Mouse (Mus musculus) heart, embryonic 10.5 days (tissue): ENCODE results near the gene Slc41a1. TPM values are rescaled to one million over a fixed set of nuclear protein-coding genes. Genes with fewer than 3 reads are reported as not detected.

Experiments
- DNase-seq: peaks from one replicate; pipeline ENCODE4 v3.0.0-alpha.2; 2017; ENCODE audit warnings: low spot score
- H3K27ac ChIP-seq: fragments of 300-500 bp; sonication (generic); 2 replicates; pipeline ENCODE4 v1.5.1; 2016; ENCODE audit warnings: mild to moderate bottlenecking
- H3K27me3 ChIP-seq: fragments of 300-500 bp; sonication (generic); 2 replicates; pipeline ENCODE4 v1.6.1; 2016; ENCODE audit warnings: mild to moderate bottlenecking; ENCODE audit not compliant: poor library complexity, insufficient read depth, severe bottlenecking
- H3K36me3 ChIP-seq: fragments of 300-500 bp; sonication (generic); 2 replicates; pipeline ENCODE4 v1.6.1; 2016; ENCODE audit warnings: mild to moderate bottlenecking, moderate library complexity
- H3K4me1 ChIP-seq: fragments of 300-500 bp; sonication (generic); 2 replicates; pipeline ENCODE4 v1.6.1; 2016; ENCODE audit warnings: mild to moderate bottlenecking
- H3K4me3 ChIP-seq: fragments of 300-500 bp; sonication (generic); 2 replicates; pipeline ENCODE4 v1.5.1; 2016; ENCODE audit warnings: mild to moderate bottlenecking, moderate library complexity
- H3K9me3 ChIP-seq: fragments of 300-500 bp; sonication (generic); 2 replicates; pipeline ENCODE4 v1.6.1; 2016; ENCODE audit warnings: mild to moderate bottlenecking, moderate library complexity
- WGBS: fragments of 180-500 bp; shearing (Covaris S2); methylation state at CpG from one replicate; pipeline ENCODE4 v1.1.7; 2016; 5-methylcytosine and 5-hydroxymethylcytosine counted together
- polyA plus RNA-seq: library from polyadenylated mRNA; unstranded; fragments of >200 nt; fragmentation: Nextera tagmentation; extraction: Ambion mirVana; gene quantifications from 2 replicates; pipeline ENCODE4 v1.2.1, GENCODE M21; 2016

Slc41a1 gene
- polyA plus RNA-seq, 1 experiment from 2014 or later, result 9.6 TPM

DNA sequence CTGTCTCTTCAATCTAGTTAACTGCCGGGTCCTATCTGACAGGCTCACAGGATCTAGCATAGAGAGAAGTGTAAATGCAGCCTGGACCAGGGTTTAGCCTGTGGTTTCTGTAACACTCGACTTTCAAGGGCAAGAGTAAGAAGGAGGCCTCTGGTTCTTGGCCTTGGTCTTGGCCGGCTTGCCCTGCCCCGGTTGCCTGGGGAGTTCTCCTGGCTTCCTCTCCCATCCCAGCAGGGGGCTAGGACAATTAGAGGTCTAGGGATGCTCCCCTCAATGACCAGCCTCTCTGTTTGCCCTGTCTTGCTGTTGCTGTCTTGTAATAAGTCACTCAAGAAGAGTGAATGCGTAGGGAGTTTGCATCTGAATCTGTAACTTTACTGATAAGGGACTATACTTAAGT is 2.0 kb downstream of the Slc41a1 start:
- Histone ChIP-seq H3K36me3 (peaks cover 31% of the 10 kb centered on the region), H3K4me1 (peaks cover 31% of the 10 kb centered on the region), H3K27me3 (0 out of 2 replicates have a peak, but pooled peaks cover 4% of the 10 kb centered on the region), H3K27ac (no peak overlapping the region), H3K4me3 (peak overlapping the region; percentile 88), H3K9me3 (no peaks in the 10 kb centered on the region)
- WGBS, result 36% methylated on average over 5 of the region's 5 CpGs
- DNase-seq, result no peak

DNA sequence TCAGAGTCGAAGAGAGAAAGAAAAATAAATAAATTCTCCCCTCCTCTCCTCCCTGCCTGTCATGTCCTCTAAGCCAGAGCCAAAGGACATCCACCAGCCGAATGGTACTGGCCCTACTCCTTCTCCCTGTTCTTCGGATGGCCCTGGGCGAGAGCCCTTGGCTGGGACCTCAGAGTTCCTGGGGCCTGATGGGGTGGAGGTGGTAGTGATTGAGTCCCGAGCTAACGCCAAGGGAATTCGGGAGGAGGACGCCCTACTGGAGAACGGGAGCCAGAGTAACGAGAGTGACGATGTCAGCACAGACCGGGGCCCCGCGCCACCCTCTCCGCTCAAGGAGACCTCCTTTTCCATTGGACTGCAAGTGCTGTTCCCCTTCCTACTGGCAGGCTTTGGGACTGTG is 3.3 kb downstream of the Slc41a1 start:
- H3K4me1 ChIP-seq, result peaks cover 31% of the 10 kb centered on the region
- 83% methylated on average over 15 of the region's 15 CpGs for WGBS

DNA sequence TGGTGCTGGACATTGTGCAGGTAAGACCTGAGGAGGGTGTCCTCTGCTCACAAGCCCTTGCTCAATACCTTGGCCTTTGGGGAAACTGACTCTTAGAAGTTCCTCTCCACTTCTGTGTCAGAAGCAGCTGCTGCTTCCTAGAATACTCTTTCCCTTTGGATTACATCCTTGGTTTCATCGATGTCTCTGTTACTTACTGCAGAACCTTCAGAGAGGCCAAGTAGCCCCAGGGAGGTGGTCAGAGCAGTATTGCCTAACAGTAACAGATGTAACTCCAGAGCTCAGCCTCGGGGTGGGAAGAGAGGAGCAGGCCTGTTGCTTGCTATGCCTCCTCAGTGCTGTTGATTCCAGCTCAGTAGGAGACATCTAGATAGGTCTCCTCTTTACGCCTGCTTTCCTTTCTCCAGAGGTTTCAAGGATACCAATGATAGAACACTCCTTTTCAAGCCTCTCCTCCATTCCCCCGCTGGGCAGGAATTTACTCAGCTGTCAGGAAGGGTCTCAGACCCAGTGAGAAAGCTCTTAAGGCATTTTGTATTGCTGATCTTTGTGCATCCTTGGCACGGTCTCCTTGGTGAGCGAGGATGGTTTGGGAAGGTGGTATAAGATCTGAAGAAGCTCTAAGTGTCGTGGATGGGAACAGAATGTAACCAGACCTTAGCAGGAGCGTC is 3.8 kb downstream of the Slc41a1 start:
- H3K4me1 ChIP-seq, result peaks cover 31% of the 10 kb centered on the region
- 77% methylated on average over 8 of the region's 8 CpGs for WGBS
- no peak for DNase-seq

More for the DNA sequence above, 3.3 kb downstream of the Slc41a1 start:
- no peaks in the 10 kb centered on the region for H3K9me3 ChIP-seq
- H3K27ac ChIP-seq, result no peak overlapping the region
- peaks cover 43% of the 10 kb centered on the region for H3K36me3 ChIP-seq
- DNase-seq, result no peak
- 0 out of 2 replicates have a peak, but pooled peaks cover 4% of the 10 kb centered on the region for H3K27me3 ChIP-seq
- H3K4me3 ChIP-seq, result no peak overlapping the region

DNA sequence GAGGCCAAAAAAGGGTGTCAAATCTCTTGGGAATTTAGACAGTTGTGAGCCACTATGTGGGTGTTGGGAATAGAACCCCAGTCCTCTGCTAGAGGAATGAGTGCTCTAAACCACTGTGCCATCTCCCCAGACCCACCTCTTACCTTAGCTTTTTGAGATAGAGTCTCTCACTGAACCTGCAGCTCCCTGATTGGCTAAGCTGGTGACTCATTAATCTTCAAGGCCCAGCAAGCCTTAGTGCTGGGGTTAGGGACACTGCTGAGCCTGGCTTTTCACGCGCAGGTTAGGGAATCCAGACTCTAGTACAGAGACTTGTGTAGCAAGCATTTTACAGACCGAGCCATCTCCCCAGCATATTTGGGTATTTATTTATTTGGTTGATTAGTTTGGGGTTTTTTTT is 9.7 kb downstream of the Slc41a1 start:
- H3K36me3 ChIP-seq, result peaks cover 64% of the 10 kb centered on the region
- no peak overlapping the region for H3K27ac ChIP-seq
- H3K27me3 ChIP-seq, result no peaks in the 10 kb centered on the region
- H3K4me3 ChIP-seq, result no peak overlapping the region
- 81% methylated on average over 3 of the region's 3 CpGs for WGBS
- DNase-seq, result no peak
- H3K4me1 ChIP-seq, result peaks cover 10% of the 10 kb centered on the region; the same call in 1 of the 2 replicates
- no peaks in the 10 kb centered on the region for H3K9me3 ChIP-seq

More for the DNA sequence above, 3.8 kb downstream of the Slc41a1 start:
- H3K27ac ChIP-seq, result no peak overlapping the region
- H3K36me3 ChIP-seq, result peaks cover 48% of the 10 kb centered on the region
- no peak overlapping the region for H3K4me3 ChIP-seq
- 0 out of 2 replicates have a peak, but pooled peaks cover 4% of the 10 kb centered on the region for H3K27me3 ChIP-seq
- no peaks in the 10 kb centered on the region for H3K9me3 ChIP-seq

DNA sequence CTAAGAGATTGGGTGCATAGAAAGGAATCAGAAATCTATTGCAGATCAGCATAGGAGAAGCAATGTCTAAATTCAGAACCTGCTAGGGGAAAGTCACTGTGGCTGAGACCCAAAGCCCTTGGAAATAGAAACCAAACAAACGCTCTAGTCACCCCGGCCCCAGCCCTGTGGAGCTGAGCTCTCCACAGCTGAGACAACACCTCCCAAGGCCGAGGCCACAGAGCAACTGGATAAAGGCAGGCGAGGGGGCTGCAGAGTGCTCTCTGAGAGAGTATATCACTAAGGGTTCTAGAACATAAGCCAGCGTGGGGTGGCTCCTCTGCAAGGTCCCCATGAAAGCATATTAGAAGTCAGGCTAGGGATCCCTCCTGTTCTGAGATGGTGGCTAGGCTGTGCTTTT is 11.2 kb downstream of the Slc41a1 start:
- Histone ChIP-seq H3K36me3 (peaks cover 73% of the 10 kb centered on the region), H3K4me3 (no peak overlapping the region)

DNA sequence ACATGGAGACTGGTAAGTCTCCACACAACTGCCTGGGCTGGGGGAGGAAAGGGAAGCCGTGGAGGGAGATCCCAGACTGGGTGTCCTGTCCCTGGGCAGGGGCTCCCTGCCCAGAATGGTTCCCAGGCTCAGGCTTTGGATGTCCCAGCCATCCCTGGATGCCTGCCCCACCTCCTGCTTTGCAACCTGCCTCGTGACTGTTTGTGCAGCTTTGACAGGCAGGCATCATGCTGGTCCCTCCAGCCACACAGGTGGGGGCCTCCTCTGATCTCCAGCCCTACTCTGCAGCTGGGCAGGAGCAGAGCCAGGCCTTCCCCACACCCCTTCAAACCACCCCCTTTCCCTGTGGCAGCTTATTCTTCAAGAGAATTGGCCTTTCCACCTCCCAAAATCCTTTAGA is 12.0 kb downstream of the Slc41a1 start:
- Histone ChIP-seq H3K4me3 (no peak overlapping the region), H3K27me3 (no peaks in the 10 kb centered on the region), H3K27ac (no peak overlapping the region), H3K9me3 (no peaks in the 10 kb centered on the region), H3K36me3 (peaks cover 73% of the 10 kb centered on the region), H3K4me1 (peaks cover under 1% of the 10 kb centered on the region; the same call in 1 of the 2 replicates)
- no peak for DNase-seq
- WGBS, result 65% methylated on average over 2 of the region's 2 CpGs

More for the DNA sequence above, 11.2 kb downstream of the Slc41a1 start:
- Histone ChIP-seq H3K9me3 (no peaks in the 10 kb centered on the region), H3K27me3 (no peaks in the 10 kb centered on the region), H3K4me1 (peaks cover 6% of the 10 kb centered on the region; the same call in 1 of the 2 replicates), H3K27ac (no peak overlapping the region)
- WGBS, result 71% methylated on average over 5 of the region's 5 CpGs
- DNase-seq, result no peak

DNA sequence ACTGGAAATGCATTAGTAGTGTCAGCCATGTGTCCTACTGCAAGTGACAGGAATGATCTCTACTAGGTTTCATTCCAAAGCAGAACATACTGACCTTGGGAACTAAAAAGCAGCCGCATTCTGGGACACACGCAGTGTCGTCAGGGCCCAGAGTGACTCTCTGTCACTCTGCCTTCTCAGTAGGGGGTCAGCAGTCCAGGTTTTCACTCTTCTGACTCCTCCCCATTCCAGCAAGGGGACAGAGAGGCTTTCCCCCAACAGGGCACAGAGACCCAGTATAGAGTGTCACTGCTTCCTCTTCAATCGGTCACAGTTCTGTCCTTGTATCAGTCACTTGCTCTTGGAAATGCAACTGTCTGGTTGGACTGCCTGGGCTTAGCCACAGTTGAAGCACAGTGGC is 14.9 kb downstream of the Slc41a1 start:
- Histone ChIP-seq H3K4me3 (no peak overlapping the region), H3K36me3 (peaks cover 80% of the 10 kb centered on the region), H3K27ac (no peak overlapping the region), H3K27me3 (no peaks in the 10 kb centered on the region), H3K9me3 (no peaks in the 10 kb centered on the region), H3K4me1 (no peaks in the 10 kb centered on the region; the same call in 1 of the 2 replicates)
- WGBS, result 79% methylated on average over 4 of the region's 4 CpGs
- DNase-seq, result no peak

DNA sequence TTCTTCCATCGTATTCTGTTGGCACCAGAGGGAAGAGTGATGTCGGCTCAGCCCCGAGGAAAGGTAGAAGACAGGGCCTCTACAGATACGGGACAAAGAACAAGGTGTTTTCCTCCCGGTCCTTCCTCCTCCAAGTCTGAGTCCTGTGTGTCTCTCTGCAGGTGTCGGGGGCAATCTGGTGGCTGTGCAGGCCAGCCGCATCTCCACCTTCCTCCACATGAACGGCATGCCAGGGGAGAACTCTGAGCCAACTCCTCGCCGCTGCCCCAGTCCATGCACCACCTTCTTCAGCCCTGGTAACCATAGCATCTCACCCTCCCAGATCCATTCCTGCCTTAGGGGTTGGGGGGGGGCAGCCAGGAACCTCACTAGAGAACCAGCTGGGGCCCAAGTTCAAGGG is 16.5 kb downstream of the Slc41a1 start:
- 90% methylated on average over 10 of the region's 10 CpGs for WGBS
- H3K36me3 ChIP-seq, result peaks cover 89% of the 10 kb centered on the region
- H3K9me3 ChIP-seq, result no peaks in the 10 kb centered on the region
- DNase-seq, result no peak
- H3K4me3 ChIP-seq, result no peak overlapping the region
- no peaks in the 10 kb centered on the region for H3K27me3 ChIP-seq
- H3K4me1 ChIP-seq, result no peaks in the 10 kb centered on the region; the same call in 1 of the 2 replicates
- H3K27ac ChIP-seq, result no peak overlapping the region

DNA sequence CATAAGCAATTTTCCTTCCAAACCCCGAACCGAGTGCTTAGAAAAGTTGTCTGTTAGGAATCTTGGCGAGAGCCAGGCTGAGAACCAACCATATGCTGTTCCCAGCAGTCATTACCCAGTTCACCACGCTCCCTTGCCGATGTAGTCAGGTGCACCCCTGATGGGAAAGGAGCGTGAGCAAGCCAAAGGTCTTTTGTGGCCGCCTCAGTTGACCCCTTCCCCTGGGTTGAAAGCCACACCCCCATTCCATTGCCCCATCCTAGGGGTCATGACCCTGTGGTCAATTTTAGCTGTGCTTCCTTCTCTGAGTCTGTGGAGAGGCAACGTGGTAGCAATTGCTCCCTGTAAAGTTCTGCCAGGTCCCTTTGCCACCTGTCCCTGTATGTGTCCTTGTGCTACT is 17.6 kb downstream of the Slc41a1 start:
- whole genome bisulfite sequencing, result 85% methylated on average over 8 of the region's 8 CpGs
- Histone ChIP-seq H3K4me3 (no peak overlapping the region), H3K27ac (no peak overlapping the region), H3K27me3 (no peaks in the 10 kb centered on the region), H3K9me3 (no peaks in the 10 kb centered on the region), H3K36me3 (peaks cover 78% of the 10 kb centered on the region), H3K4me1 (no peaks in the 10 kb centered on the region; the same call in 1 of the 2 replicates)
- DNase-seq, result no peak

DNA sequence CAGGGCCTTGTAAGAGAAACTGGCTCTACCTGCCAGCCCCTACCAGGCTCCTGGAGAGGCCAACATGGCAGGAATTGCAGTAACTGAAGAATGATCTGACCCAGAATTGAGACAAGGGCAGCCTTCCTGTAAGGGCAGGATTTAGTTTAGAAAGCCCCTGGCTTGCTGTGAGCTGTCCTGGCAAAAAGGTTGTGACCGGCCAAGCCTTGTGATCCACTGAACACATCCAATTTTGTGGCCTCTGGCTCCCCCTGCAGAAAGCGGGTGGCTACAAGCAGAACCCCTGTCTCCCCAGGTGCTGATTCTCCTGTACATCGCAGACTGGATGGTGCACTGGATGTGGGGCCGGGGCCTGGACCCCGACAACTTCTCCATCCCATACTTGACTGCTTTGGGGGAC is 19.0 kb downstream of the Slc41a1 start:
- WGBS, result 73% methylated on average over 5 of the region's 5 CpGs
- H3K36me3 ChIP-seq, result peaks cover 64% of the 10 kb centered on the region

DNA sequence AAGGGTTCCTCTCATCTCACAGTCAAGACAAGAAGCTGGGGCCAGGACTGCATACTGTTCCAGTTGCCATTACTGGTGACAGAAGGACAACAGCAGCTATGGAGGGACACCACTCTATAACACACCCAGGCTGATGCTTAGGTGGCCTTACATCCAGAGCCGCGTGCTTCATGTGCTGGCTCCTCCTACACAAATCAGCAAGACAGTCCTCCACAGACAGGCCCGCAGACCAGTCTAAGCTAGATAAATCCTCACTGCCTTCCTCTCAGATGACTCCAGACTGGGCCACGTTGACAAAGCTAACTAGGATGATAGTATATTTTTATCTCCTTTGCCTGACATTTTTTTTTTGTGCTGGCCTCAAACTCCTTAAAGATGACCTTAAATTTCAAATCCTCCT is 34.5 kb downstream of the Slc41a1 start:
- Histone ChIP-seq H3K36me3 (no peaks in the 10 kb centered on the region), H3K9me3 (no peaks in the 10 kb centered on the region), H3K4me3 (no peak overlapping the region), H3K27ac (no peak overlapping the region), H3K4me1 (no peaks in the 10 kb centered on the region), H3K27me3 (no peaks in the 10 kb centered on the region)
- 64% methylated on average over 4 of the region's 4 CpGs for WGBS
- no peak for DNase-seq

More for the DNA sequence above, 19.0 kb downstream of the Slc41a1 start:
- Histone ChIP-seq H3K4me3 (no peak overlapping the region), H3K9me3 (no peaks in the 10 kb centered on the region), H3K27me3 (no peaks in the 10 kb centered on the region), H3K27ac (no peak overlapping the region), H3K4me1 (no peaks in the 10 kb centered on the region; the same call in 1 of the 2 replicates)
- no peak for DNase-seq

DNA sequence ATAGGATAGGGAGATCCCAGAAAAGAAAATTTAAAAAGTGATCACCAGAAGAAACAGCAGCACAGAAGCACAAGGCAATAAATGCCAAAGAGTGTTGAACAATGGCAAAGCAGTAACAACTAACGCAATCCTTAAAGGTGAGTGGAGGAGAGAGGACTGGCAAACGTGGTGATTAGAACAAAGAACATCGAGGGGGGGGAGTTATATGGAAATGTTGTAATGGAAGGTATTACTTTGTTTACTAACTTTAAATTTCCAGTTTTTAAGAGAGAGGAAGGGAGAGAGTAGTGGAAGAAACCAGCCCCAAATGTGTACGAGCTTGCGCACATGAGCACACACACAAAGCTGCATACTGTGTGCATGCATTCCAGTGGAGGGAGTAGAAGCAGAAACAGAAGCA is 38.3 kb downstream of the Slc41a1 start:
- Histone ChIP-seq H3K4me1 (peaks cover 7% of the 10 kb centered on the region), H3K9me3 (no peaks in the 10 kb centered on the region), H3K36me3 (no peaks in the 10 kb centered on the region), H3K27ac (no peak overlapping the region), H3K4me3 (no peak overlapping the region), H3K27me3 (no peaks in the 10 kb centered on the region; the same call in 1 of the 2 replicates)
- 75% methylated on average over 5 of the region's 5 CpGs for WGBS
- no peak for DNase-seq

DNA sequence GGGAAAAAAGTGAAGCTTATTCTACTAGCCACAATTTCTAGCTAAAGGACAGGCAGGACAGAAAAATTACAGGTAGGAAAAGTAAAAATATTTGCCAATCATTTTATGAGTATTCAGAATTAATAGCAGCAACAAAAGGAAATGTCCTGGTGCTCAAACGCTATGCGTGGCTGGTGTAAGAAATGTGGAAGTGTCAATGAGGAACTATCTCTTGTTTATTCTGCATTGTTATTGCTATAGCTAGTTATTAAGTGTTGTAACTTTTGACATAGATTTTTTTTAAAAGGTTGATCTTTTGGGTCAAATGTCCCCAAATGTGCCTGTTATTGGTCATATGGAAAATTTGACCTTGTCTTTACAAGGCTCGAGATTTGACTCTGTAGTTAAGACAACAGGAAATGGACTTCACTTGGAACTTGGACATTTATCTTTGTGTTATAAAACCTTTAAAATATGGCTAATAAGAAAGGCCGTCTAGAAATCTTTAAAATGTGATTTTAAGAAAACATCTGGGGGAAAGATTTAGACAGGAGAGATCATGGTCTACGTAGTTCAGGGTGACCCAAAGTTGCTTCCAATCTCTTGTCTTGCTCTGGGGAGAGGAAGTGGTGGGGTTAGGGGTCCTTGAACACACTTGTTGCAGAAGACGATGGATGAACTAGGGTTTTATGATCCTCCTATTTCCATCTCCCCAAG is 39.2 kb downstream of the Slc41a1 start:
- Histone ChIP-seq H3K27ac (no peak overlapping the region), H3K9me3 (no peaks in the 10 kb centered on the region), H3K27me3 (no peaks in the 10 kb centered on the region; the same call in 1 of the 2 replicates), H3K4me1 (peaks cover 7% of the 10 kb centered on the region), H3K36me3 (no peaks in the 10 kb centered on the region), H3K4me3 (peak overlapping the region; percentile 76; the same call in 1 of the 2 replicates)
- WGBS, result 75% methylated on average over 6 of the region's 6 CpGs
- DNase-seq, result no peak
